Mouse (Mus musculus): Measurements from ENCODE around the gene Apba1. TPM values are rescaled to one million over a fixed set of nuclear protein-coding genes. Genes with fewer than 3 reads are reported as not detected.

Gene Apba1
- polyA plus RNA-seq (2011; ENCODE audit: insufficient read depth, insufficient read length, low replicate concordance, missing spikeins) = 0.40 and 1.7 TPM in 2 replicates

GRCm38 (mm10) chr19:23758554-23759321 lies at the start of gene Apba1:
TSS of gene Apba1 (plus strand) at chr19:23758887.
- no peaks in the 10 kb centered on the region; the same call in 1 of the 2 replicates for H3K4me1 ChIP-seq (ENCODE audit: control insufficient read depth, insufficient read depth, low read length)
- TF ChIP-seq POLR2A (IDR thresholded peaks at IDR 0.05; ENCODE audit: borderline replicate concordance, control insufficient read depth, low read depth, low read length) = no peak
- TF ChIP-seq CTCF (IDR thresholded peaks at IDR 0.05; ENCODE audit: control insufficient read depth, insufficient read depth, low read length) = no peak
- H3K27ac ChIP-seq (ENCODE audit: control insufficient read depth, insufficient read depth, low read depth, low read length, poor library complexity) = peak within 1 kb of the TSS; percentile 63
- under 1% methylated on average over 93 of the region's 98 CpGs for WGBS
- peak within 1 kb of the TSS; percentile 87 for H3K4me3 ChIP-seq (replicated peaks; ENCODE audit: control insufficient read depth, low read depth, low read length)

GRCm38 (mm10) chr19:23746506-23746905 lies 12.2 kb upstream of the Apba1 start:
- H3K27ac ChIP-seq (ENCODE audit: control insufficient read depth, insufficient read depth, low read depth, low read length, poor library complexity) = no peak overlapping the region
- 77% methylated on average over 3 of the region's 3 CpGs for WGBS
- no peak for TF ChIP-seq POLR2A (IDR thresholded peaks at IDR 0.05; ENCODE audit: borderline replicate concordance, control insufficient read depth, low read depth, low read length)
- TF ChIP-seq CTCF (IDR thresholded peaks at IDR 0.05; ENCODE audit: control insufficient read depth, insufficient read depth, low read length) = no peak

DNA sequence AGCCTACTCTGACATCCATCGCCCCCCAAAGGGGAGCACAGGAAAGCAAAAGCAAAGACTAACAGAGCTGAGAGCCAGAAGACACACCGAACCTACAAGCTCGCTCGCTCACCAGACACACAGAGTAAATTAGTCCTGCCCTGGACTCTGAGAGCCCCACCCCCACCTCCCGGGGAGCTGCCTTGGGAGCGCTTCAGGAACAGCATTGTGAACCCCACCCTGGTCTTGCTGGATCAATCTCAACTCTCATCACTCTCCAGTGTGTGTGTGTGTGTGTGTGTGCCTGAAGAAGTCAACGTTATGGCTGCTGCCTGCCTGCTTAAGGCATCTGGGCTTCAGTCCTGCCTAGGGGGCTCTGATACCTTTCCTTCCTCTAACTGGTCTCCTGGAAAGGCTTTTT lies 1.7 kb upstream of the Apba1 start:
- 26% methylated on average over 7 of the region's 7 CpGs for WGBS

More at GRCm38 (mm10) chr19:23746506-23746905, 12.2 kb upstream of the Apba1 start:
- no peak overlapping the region for H3K4me3 ChIP-seq (replicated peaks; ENCODE audit: control insufficient read depth, low read depth, low read length)
- H3K4me1 ChIP-seq (ENCODE audit: control insufficient read depth, insufficient read depth, low read length) = no peaks in the 10 kb centered on the region

GRCm38 (mm10) chr19:23757961-23758553 lies 630 bp upstream of the Apba1 start:
- peak overlapping the region; percentile 87 for H3K4me3 ChIP-seq (replicated peaks; ENCODE audit: control insufficient read depth, low read depth, low read length)
- H3K4me1 ChIP-seq (ENCODE audit: control insufficient read depth, insufficient read depth, low read length) = no peaks in the 10 kb centered on the region; the same call in 1 of the 2 replicates
- 1% methylated on average over 40 of the region's 40 CpGs for WGBS
- TF ChIP-seq POLR2A (IDR thresholded peaks at IDR 0.05; ENCODE audit: borderline replicate concordance, control insufficient read depth, low read depth, low read length) (no peak), CTCF (IDR thresholded peaks at IDR 0.05; ENCODE audit: control insufficient read depth, insufficient read depth, low read length) (peak; percentile 75)
- peak overlapping the region; percentile 63; the same call in 1 of the 2 replicates for H3K27ac ChIP-seq (ENCODE audit: control insufficient read depth, insufficient read depth, low read depth, low read length, poor library complexity)

More for the DNA sequence above, 1.7 kb upstream of the Apba1 start:
- no peak overlapping the region for H3K27ac ChIP-seq (ENCODE audit: control insufficient read depth, insufficient read depth, low read depth, low read length, poor library complexity)
- TF ChIP-seq CTCF (IDR thresholded peaks at IDR 0.05; ENCODE audit: control insufficient read depth, insufficient read depth, low read length) (no peak), POLR2A (IDR thresholded peaks at IDR 0.05; ENCODE audit: borderline replicate concordance, control insufficient read depth, low read depth, low read length) (no peak)
- no peak overlapping the region for H3K4me3 ChIP-seq (replicated peaks; ENCODE audit: control insufficient read depth, low read depth, low read length)
- H3K4me1 ChIP-seq (ENCODE audit: control insufficient read depth, insufficient read depth, low read length) = no peaks in the 10 kb centered on the region; the same call in 1 of the 2 replicates

GRCm38 (mm10) chr19:23759322-23759945 lies 747 bp downstream of the Apba1 start:
- peak overlapping the region; percentile 71 for H3K4me3 ChIP-seq (replicated peaks; ENCODE audit: control insufficient read depth, low read depth, low read length)
- TF ChIP-seq POLR2A (IDR thresholded peaks at IDR 0.05; ENCODE audit: borderline replicate concordance, control insufficient read depth, low read depth, low read length) = no peak
- no peak for TF ChIP-seq CTCF (IDR thresholded peaks at IDR 0.05; ENCODE audit: control insufficient read depth, insufficient read depth, low read length)
- peak overlapping the region; percentile 57; the same call in 1 of the 2 replicates for H3K27ac ChIP-seq (ENCODE audit: control insufficient read depth, insufficient read depth, low read depth, low read length, poor library complexity)
- 4% methylated on average over 17 of the region's 17 CpGs for WGBS
- no peaks in the 10 kb centered on the region; the same call in 1 of the 2 replicates for H3K4me1 ChIP-seq (ENCODE audit: control insufficient read depth, insufficient read depth, low read length)

GRCm38 (mm10) chr19:23763371-23763770 lies 4.7 kb downstream of the Apba1 start:
- H3K4me3 ChIP-seq (replicated peaks; ENCODE audit: control insufficient read depth, low read depth, low read length) = no peak overlapping the region
- no peak overlapping the region for H3K27ac ChIP-seq (ENCODE audit: control insufficient read depth, insufficient read depth, low read depth, low read length, poor library complexity)
- H3K4me1 ChIP-seq (ENCODE audit: control insufficient read depth, insufficient read depth, low read length) = no peaks in the 10 kb centered on the region; the same call in 1 of the 2 replicates
- WGBS = 82% methylated on average over 6 of the region's 6 CpGs
- TF ChIP-seq POLR2A (IDR thresholded peaks at IDR 0.05; ENCODE audit: borderline replicate concordance, control insufficient read depth, low read depth, low read length) = no peak
- no peak for TF ChIP-seq CTCF (IDR thresholded peaks at IDR 0.05; ENCODE audit: control insufficient read depth, insufficient read depth, low read length)

GRCm38 (mm10) chr19:23764051-23764450 lies 5.4 kb downstream of the Apba1 start:
- H3K4me3 ChIP-seq (replicated peaks; ENCODE audit: control insufficient read depth, low read depth, low read length) = no peak overlapping the region
- TF ChIP-seq POLR2A (IDR thresholded peaks at IDR 0.05; ENCODE audit: borderline replicate concordance, control insufficient read depth, low read depth, low read length) (no peak), CTCF (IDR thresholded peaks at IDR 0.05; ENCODE audit: control insufficient read depth, insufficient read depth, low read length) (no peak)
- 74% methylated on average over 2 of the region's 2 CpGs for WGBS
- no peak overlapping the region for H3K27ac ChIP-seq (ENCODE audit: control insufficient read depth, insufficient read depth, low read depth, low read length, poor library complexity)
- H3K4me1 ChIP-seq (ENCODE audit: control insufficient read depth, insufficient read depth, low read length) = no peaks in the 10 kb centered on the region; the same call in 1 of the 2 replicates

GRCm38 (mm10) chr19:23768864-23769263 lies 10.2 kb downstream of the Apba1 start:
- WGBS = 66% methylated on average over 5 of the region's 5 CpGs
- no peaks in the 10 kb centered on the region for H3K4me1 ChIP-seq (ENCODE audit: control insufficient read depth, insufficient read depth, low read length)
- TF ChIP-seq POLR2A (IDR thresholded peaks at IDR 0.05; ENCODE audit: borderline replicate concordance, control insufficient read depth, low read depth, low read length) = no peak
- no peak for TF ChIP-seq CTCF (IDR thresholded peaks at IDR 0.05; ENCODE audit: control insufficient read depth, insufficient read depth, low read length)
- no peak overlapping the region for H3K27ac ChIP-seq (ENCODE audit: control insufficient read depth, insufficient read depth, low read depth, low read length, poor library complexity)
- H3K4me3 ChIP-seq (replicated peaks; ENCODE audit: control insufficient read depth, low read depth, low read length) = no peak overlapping the region

Measured in bone marrow, adult 2 months (tissue).